Mouse (Mus musculus): Measurements from ENCODE around the gene Mcoln2. TPM values are rescaled to one million over a fixed set of nuclear protein-coding genes. Genes with fewer than 3 reads are reported as not detected.

Gene Mcoln2
- total and polyA plus RNA-seq, 3 experiments = 0.10 to 0.42 TPM; not detected in 1

DNA sequence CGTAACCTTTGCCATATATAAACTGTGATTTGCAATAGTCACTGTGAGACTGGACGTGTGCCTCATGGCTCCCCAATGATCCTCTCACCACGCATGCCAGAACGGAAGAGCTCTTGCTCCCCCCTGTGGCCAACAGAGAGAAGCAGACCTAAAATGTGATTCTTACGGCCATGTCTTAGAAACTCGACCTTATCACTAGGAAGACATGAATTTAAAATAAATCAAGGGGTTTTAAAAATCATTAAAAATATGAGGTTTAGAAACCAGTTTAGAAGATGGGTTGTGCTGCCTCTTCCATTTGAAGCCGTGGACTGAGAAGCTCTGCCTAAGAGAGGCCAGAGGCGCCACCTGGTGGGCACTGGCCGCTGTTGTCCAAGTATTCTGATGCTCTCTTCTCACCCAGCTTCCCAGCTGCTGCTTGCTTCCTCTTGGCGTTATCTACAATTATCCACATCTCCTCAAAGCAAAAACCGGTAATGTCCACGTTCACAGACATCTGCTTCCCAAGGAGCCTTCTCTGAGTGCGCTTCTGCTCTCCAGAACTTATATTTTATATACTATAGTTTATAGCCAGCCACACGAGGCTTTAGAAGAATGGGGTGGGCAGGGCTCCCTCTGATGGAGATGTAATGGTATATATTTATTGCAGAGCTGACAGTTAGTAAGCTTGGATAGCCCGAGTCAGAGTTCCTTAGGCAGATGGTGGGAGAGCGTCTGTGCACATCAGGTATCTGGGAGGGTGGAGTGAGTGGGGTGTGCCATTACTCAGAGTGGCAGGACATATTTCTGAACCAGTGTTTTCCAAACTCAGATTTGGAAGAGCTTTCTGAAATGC is 28.3 kb downstream of the Mcoln2 start (continued):
- TF ChIP-seq MAX (IDR thresholded peaks at IDR 0.05; ENCODE audit: low read length) = no peak

DNA sequence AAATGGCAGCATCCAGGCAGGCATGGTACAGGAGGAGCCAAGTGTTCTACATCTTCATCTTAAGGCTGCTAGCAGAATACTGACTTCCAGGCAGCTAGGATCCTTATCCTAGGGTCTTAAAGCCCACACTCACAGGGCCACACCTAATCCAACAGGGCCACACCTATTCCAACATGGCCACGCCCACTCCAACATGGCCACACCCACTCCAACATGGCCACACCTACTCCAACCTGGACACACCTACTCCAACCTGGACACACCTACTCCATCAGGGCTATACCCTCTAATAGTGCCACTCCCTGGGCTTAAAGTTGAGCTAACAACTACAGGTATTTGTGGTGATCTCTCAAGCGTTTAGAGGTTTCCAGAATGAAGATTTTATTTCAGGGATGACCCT is 30.7 kb downstream of the Mcoln2 start:
- no peak overlapping the region for H3K9ac ChIP-seq (ENCODE audit: control insufficient read depth, low read depth, low read length, poor library complexity, severe bottlenecking)
- H3K4me1 ChIP-seq (ENCODE audit: control insufficient read depth in 1 of 2, insufficient read depth in 2 of 2, low read length in 2 of 2) = no peaks in the 10 kb centered on the region
- H3K36me3 ChIP-seq (ENCODE audit: control insufficient read depth in 1 of 2, insufficient read depth in 2 of 2, low read length in 2 of 2) = no peaks in the 10 kb centered on the region
- H3K27ac ChIP-seq (ENCODE audit: control insufficient read depth, low read depth, low read length) = no peak overlapping the region
- H3K79me2 ChIP-seq (ENCODE audit: control insufficient read depth, insufficient read depth, low read length, poor library complexity) = no peaks in the 10 kb centered on the region
- H3K27me3 ChIP-seq (ENCODE audit: control insufficient read depth in 1 of 2, insufficient read depth in 2 of 2, low read length in 2 of 2) = no peaks in the 10 kb centered on the region
- no peak for TF ChIP-seq POLR2A (IDR thresholded peaks at IDR 0.05; ENCODE audit: control insufficient read depth in 1 of 2, insufficient read depth in 1 of 2, low read depth in 1 of 2, low read length in 2 of 2, poor library complexity in 1 of 2)
- no peak for TF ChIP-seq ZKSCAN1 (IDR thresholded peaks at IDR 0.05; ENCODE audit: low read depth, low read length)
- no peak for TF ChIP-seq CHD2 (IDR thresholded peaks at IDR 0.05; ENCODE audit: low read length)
- TF ChIP-seq MYC (IDR thresholded peaks at IDR 0.05; ENCODE audit: low read depth, low read length) = no peak
- no peak for TF ChIP-seq MEF2A (IDR thresholded peaks at IDR 0.05; ENCODE audit: extremely low read depth, insufficient replicate concordance, low read depth, low read length, poor library complexity, severe bottlenecking)
- no peak for TF ChIP-seq POLR2AphosphoS2 (IDR thresholded peaks at IDR 0.05; ENCODE audit: low read length)
- TF ChIP-seq MAZ (IDR thresholded peaks at IDR 0.05; ENCODE audit: low read depth, low read length) = no peak
- no peak for TF ChIP-seq NRF1 (IDR thresholded peaks at IDR 0.05; ENCODE audit: insufficient read depth, low read depth, low read length, poor library complexity, severe bottlenecking)
- no peak for TF ChIP-seq MXI1 (IDR thresholded peaks at IDR 0.05; ENCODE audit: low read depth, low read length)
- TF ChIP-seq BHLHE40 (IDR thresholded peaks at IDR 0.05; ENCODE audit: borderline replicate concordance, low read depth, low read length) = no peak
- TF ChIP-seq SMC3 (IDR thresholded peaks at IDR 0.05; ENCODE audit: low read depth, low read length) = no peak
- peak; percentile 20 for DNase-seq (ENCODE audit: low read depth, low spot score)
- H3K9me3 ChIP-seq (replicated peaks; ENCODE audit: insufficient read depth, low read length) = no peaks in the 10 kb centered on the region
- no peak overlapping the region for H3K4me3 ChIP-seq (ENCODE audit: control insufficient read depth in 1 of 2, insufficient read depth in 1 of 2, low read depth in 2 of 2, low read length in 2 of 2)

DNA sequence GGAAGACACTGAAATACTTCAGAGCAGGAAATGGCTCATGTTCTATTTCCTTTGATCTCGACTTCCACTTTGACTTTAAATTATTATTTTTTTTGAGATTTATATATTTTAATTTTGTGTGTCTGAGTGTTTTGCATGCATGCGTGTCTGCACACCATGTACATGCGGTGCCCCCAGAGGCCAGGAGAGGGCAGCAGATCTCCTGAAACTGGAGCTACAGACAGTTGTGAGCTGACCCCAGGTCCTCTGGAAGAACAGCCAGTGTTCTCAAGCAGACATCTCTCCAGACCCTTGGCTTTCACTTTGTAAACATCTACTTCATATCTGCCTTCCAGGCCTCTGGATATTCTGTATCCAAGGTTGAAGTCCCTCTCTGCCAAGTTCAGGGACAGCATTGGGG is 31.4 kb downstream of the Mcoln2 start:
- H3K27me3 ChIP-seq (ENCODE audit: control insufficient read depth in 1 of 2, insufficient read depth in 2 of 2, low read length in 2 of 2) = no peaks in the 10 kb centered on the region
- H3K79me2 ChIP-seq (ENCODE audit: control insufficient read depth, insufficient read depth, low read length, poor library complexity) = no peaks in the 10 kb centered on the region
- H3K4me3 ChIP-seq (ENCODE audit: control insufficient read depth in 1 of 2, insufficient read depth in 1 of 2, low read depth in 2 of 2, low read length in 2 of 2) = no peak overlapping the region
- no peak overlapping the region for H3K9ac ChIP-seq (ENCODE audit: control insufficient read depth, low read depth, low read length, poor library complexity, severe bottlenecking)
- TF ChIP-seq E2F4 (IDR thresholded peaks at IDR 0.05; ENCODE audit: borderline replicate concordance, low read depth, low read length) (no peak), RAD21 (IDR thresholded peaks at IDR 0.05; ENCODE audit: low read depth, low read length) (peak; percentile 53), CTCF (IDR thresholded peaks at IDR 0.05 in 2 of 3, conservative IDR thresholded peaks at IDR 0.05 in 1 of 3; ENCODE audit: control insufficient read depth in 1 of 3, insufficient read depth in 1 of 3, low read depth in 2 of 3, low read length in 3 of 3, poor library complexity in 1 of 3, severe bottlenecking in 1 of 3) (peak; percentile 63 to 81 (median 70)), SMC3 (IDR thresholded peaks at IDR 0.05; ENCODE audit: low read depth, low read length) (peak; percentile 59), TCF12 (IDR thresholded peaks at IDR 0.05; ENCODE audit: low read depth, low read length) (no peak), MAZ (IDR thresholded peaks at IDR 0.05; ENCODE audit: low read depth, low read length) (no peak), MAFK (IDR thresholded peaks at IDR 0.05; ENCODE audit: borderline replicate concordance, low read depth, low read length) (no peak)
- H3K27ac ChIP-seq (ENCODE audit: control insufficient read depth, low read depth, low read length) = no peak overlapping the region
- peak; percentile 69 for DNase-seq (ENCODE audit: low read depth, low spot score)
- H3K9me3 ChIP-seq (replicated peaks; ENCODE audit: insufficient read depth, low read length) = no peaks in the 10 kb centered on the region
- H3K4me1 ChIP-seq (ENCODE audit: control insufficient read depth in 1 of 2, insufficient read depth in 2 of 2, low read length in 2 of 2) = no peaks in the 10 kb centered on the region
- no peaks in the 10 kb centered on the region for H3K36me3 ChIP-seq (ENCODE audit: control insufficient read depth in 1 of 2, insufficient read depth in 2 of 2, low read length in 2 of 2)
